Mouse (Mus musculus) hindbrain, postnatal 0 days (tissue): ENCODE results near the gene Olfr143. TPM values are rescaled to one million over a fixed set of nuclear protein-coding genes. Genes with fewer than 3 reads are reported as not detected.

Experiments
- ATAC-seq: fragments of 200-750 bp; cut with Nextera tagmentation; 2 replicates; pipeline ENCODE4 v1.8.0; 2017; ENCODE audit warnings: mild to moderate bottlenecking, moderate TSS enrichment, moderate library complexity
- DNase-seq: peaks from one replicate; pipeline ENCODE4 v3.0.0-alpha.2; 2015; ENCODE audit warnings: low spot score
- H3K27ac ChIP-seq: fragments of 300-500 bp; sonication (generic); 2 replicates; pipeline ENCODE4 v1.5.1; 2014; ENCODE audit warnings: mild to moderate bottlenecking
- H3K27me3 ChIP-seq: fragments of 300-500 bp; sonication (generic); 2 replicates; pipeline ENCODE4 v1.6.1; 2014; ENCODE audit warnings: low read length, mixed read lengths; ENCODE audit not compliant: insufficient read depth
- H3K36me3 ChIP-seq: fragments of 300-500 bp; sonication (generic); 2 replicates; pipeline ENCODE4 v1.6.1; 2014; ENCODE audit warnings: low read length, mixed read lengths; ENCODE audit not compliant: insufficient read depth
- H3K4me1 ChIP-seq: fragments of 300-500 bp; sonication (generic); 2 replicates; pipeline ENCODE4 v1.6.1; 2014; ENCODE audit warnings: antibody characterized with exemption, low read length, mixed read lengths; ENCODE audit not compliant: insufficient read depth
- H3K4me2 ChIP-seq: fragments of 300-500 bp; sonication (generic); 2 replicates; pipeline ENCODE4 v1.6.1; 2014; ENCODE audit warnings: low read depth, mild to moderate bottlenecking, low read length, moderate library complexity, mixed read lengths
- H3K4me3 ChIP-seq: fragments of 300-500 bp; sonication (generic); 2 replicates; pipeline ENCODE4 v1.5.1; 2014; ENCODE audit warnings: low read length
- H3K9ac ChIP-seq: fragments of 300-500 bp; sonication (generic); replicated peaks from 2 replicates; pipeline ENCODE4 v1.6.1; 2014; ENCODE audit warnings: mild to moderate bottlenecking, low read length, moderate library complexity, mixed read lengths
- H3K9me3 ChIP-seq: fragments of 300-500 bp; sonication (generic); 2 replicates; pipeline ENCODE4 v1.6.1; 2016; ENCODE audit warnings: low read length, mixed read lengths
- CTCF ChIP-seq: IDR thresholded peaks from 2 replicates; pipeline ENCODE4 v1.5.1; 2016; ENCODE audit warnings: antibody characterized with exemption, control low read depth, low read depth
- WGBS: fragments of 180-500 bp; shearing (Covaris S2); extraction: QIAGEN DNeasy Blood & Tissue Kit; methylation state at CpG from one replicate; pipeline ENCODE4 v1.1.7; 2014; 5-methylcytosine and 5-hydroxymethylcytosine counted together
- polyA plus RNA-seq: library from polyadenylated mRNA; unstranded; fragments of >200 nt; fragmentation: Nextera tagmentation; extraction: Ambion mirVana; gene quantifications from 2 replicates; pipeline ENCODE4 v1.2.1, GENCODE M21; 2015
- total RNA-seq: library from RNA; depleted of rRNA; stranded (reverse); fragments of >200 nt; gene quantifications from 2 replicates; pipeline ENCODE4 v1.2.3, GENCODE M21; 2014; rRNA removed

Olfr143 gene
- total RNA-seq (not detected in 2 replicates), polyA plus RNA-seq (not detected in 2 replicates)

DNA sequence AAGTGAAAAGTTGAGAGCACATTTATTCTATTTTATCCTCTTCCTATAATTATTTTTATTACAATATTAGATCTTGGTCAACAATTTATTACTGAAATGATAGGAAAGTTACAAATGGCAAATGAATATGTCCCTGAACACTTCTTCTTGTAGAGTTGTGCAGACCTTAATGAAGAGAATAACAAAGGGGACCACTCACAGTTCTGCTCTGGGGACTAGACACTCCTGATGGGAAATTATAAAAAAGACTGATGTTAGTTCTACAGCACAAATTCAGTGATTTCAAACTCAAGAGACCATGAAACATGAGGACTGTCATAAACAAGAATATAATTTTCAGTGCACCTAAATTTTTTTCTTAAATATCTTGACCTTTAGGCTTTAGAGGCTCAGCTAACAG is at the start of gene Olfr143:
Gene Olfr143, plus strand, starts transcription at position 301 of the 400 bp plus-strand sequence.
- no peaks in the 10 kb centered on the region for H3K27me3 ChIP-seq
- no peaks in the 10 kb centered on the region for H3K36me3 ChIP-seq
- ATAC-seq (no peak), DNase-seq (no peak)
- H3K4me3 ChIP-seq, result no peak within 1 kb of the TSS
- no peaks in the 10 kb centered on the region for H3K4me1 ChIP-seq
- no peak within 1 kb of the TSS for H3K4me2 ChIP-seq
- TF ChIP-seq CTCF, result no peak
- H3K9ac ChIP-seq, result no peak within 1 kb of the TSS
- H3K9me3 ChIP-seq, result no peaks in the 10 kb centered on the region
- no peak within 1 kb of the TSS for H3K27ac ChIP-seq

DNA sequence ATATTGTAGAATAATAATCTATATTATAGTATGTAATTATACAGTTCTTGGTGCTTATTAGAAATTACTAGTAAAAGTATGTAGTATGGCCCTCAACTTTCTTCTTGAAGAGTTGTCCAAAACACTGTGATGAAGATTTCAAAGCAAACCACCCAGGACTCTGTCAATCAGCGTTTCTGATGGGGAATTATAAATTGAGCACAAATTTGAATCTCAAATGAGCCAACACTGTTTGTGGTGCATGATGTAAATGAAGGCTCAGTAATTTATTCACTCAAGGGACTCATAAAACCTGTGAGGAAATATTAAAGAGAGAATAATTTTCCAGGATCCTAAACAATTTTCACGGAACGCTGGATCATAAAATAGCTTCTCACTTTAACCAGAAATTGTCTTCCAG is 44.5 kb upstream of the Olfr143 start, which contains the start of gene Olfr893:
Gene Olfr893, plus strand, starts transcription at position 301 of the 400 bp plus-strand sequence.
- Histone ChIP-seq H3K9ac (no peak within 1 kb of the TSS), H3K4me3 (no peak within 1 kb of the TSS), H3K27me3 (no peaks in the 10 kb centered on the region), H3K4me2 (no peak within 1 kb of the TSS), H3K4me1 (no peaks in the 10 kb centered on the region), H3K9me3 (no peaks in the 10 kb centered on the region), H3K36me3 (no peaks in the 10 kb centered on the region), H3K27ac (no peak within 1 kb of the TSS)
- ATAC-seq, result no peak
- DNase-seq, result no peak
- 72% methylated on average over 3 of the region's 3 CpGs for WGBS
- TF ChIP-seq CTCF, result no peak

GRCm38 (mm10) chr9:38217755-38218154 is 34.8 kb upstream of the Olfr143 start, which contains the start of gene Olfr894:
TSS of gene Olfr894 (plus strand) at chr9:38218055.
- no peaks in the 10 kb centered on the region for H3K36me3 ChIP-seq
- H3K4me1 ChIP-seq, result no peaks in the 10 kb centered on the region
- H3K9me3 ChIP-seq, result no peaks in the 10 kb centered on the region
- H3K9ac ChIP-seq, result no peak within 1 kb of the TSS
- TF ChIP-seq CTCF, result no peak
- no peak for ATAC-seq
- no peak within 1 kb of the TSS for H3K4me2 ChIP-seq
- H3K27me3 ChIP-seq, result no peaks in the 10 kb centered on the region
- no peak within 1 kb of the TSS for H3K4me3 ChIP-seq
- no peak within 1 kb of the TSS for H3K27ac ChIP-seq
- no peak for DNase-seq

DNA sequence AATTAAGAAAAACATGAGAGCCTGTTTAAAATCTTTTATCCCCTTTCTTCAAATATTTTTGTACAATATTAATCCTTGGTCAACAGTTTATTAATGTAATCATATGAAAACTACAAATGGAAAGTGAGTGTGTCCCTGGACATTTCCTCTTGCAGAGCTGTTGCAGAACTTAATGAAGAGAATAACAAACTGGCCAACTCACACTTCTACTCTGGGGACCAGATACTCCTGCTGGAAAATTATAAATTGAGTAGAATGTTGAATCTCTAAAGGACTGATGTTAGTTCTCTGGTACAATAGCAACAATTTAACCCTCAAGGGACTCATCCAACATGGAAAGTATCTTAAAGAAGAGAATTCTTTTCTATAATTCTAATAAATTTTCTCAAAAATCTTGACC is 15.0 kb downstream of the Olfr143 start, which contains the start of gene Olfr895:
Gene Olfr895, plus strand, starts transcription at position 301 of the 400 bp plus-strand sequence.
- no peak for DNase-seq
- no peaks in the 10 kb centered on the region for H3K9me3 ChIP-seq
- no peaks in the 10 kb centered on the region for H3K27me3 ChIP-seq
- no peaks in the 10 kb centered on the region for H3K4me1 ChIP-seq
- ATAC-seq, result no peak
- no peak within 1 kb of the TSS for H3K27ac ChIP-seq
- TF ChIP-seq CTCF, result no peak
- no peak within 1 kb of the TSS for H3K4me2 ChIP-seq
- H3K9ac ChIP-seq, result no peak within 1 kb of the TSS
- no peaks in the 10 kb centered on the region for H3K36me3 ChIP-seq
- H3K4me3 ChIP-seq, result no peak within 1 kb of the TSS

DNA sequence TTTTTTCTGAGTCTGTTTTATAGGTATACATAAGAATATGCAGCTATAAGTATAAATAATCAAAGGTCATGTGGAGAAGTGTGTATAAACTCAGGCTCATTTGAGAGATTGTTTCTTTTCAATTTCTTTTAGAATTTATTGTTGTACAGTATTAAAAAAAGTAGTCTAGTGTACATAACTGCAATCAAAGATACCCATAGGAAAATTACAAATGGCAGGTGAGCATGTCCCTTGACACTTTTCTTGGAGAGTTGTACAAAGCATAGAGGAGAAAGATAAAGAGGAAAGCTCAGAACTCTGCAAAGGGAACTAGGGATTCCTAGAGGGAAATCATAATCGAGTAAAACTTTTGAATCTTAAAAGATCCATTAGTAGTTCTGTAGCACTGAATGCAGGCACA is 38.2 kb downstream of the Olfr143 start, which contains the start of gene Olfr896-ps1:
Gene Olfr896-ps1, plus strand, starts transcription at position 301 of the 400 bp plus-strand sequence.
- WGBS, result 86% methylated on average over 1 of the region's 1 CpGs
- no peak for ATAC-seq

More for the DNA sequence above, 38.2 kb downstream of the Olfr143 start, which contains the start of gene Olfr896-ps1:
- H3K27ac ChIP-seq, result no peak within 1 kb of the TSS
- no peaks in the 10 kb centered on the region for H3K36me3 ChIP-seq
- H3K4me3 ChIP-seq, result no peak within 1 kb of the TSS
- no peak within 1 kb of the TSS for H3K9ac ChIP-seq
- no peaks in the 10 kb centered on the region for H3K9me3 ChIP-seq
- no peaks in the 10 kb centered on the region for H3K27me3 ChIP-seq
- no peak for DNase-seq
- TF ChIP-seq CTCF, result no peak
- no peaks in the 10 kb centered on the region for H3K4me1 ChIP-seq
- no peak within 1 kb of the TSS for H3K4me2 ChIP-seq

Other genes with a start within 250 kb of the Olfr143 start
- not detected in 2 replicates for gene Olfr883, start 227.0 kb upstream of the Olfr143 start, total RNA-seq
- gene Olfr883, start 227.0 kb upstream of the Olfr143 start, polyA plus RNA-seq, result not detected in 2 replicates
- gene Olfr884, start 206.2 kb upstream of the Olfr143 start, total RNA-seq, result not detected in 2 replicates
- gene Olfr884, start 206.2 kb upstream of the Olfr143 start, polyA plus RNA-seq, result not detected in 2 replicates
- not detected in 2 replicates for gene Olfr885, start 191.5 kb upstream of the Olfr143 start, total RNA-seq
- gene Olfr885, start 191.5 kb upstream of the Olfr143 start, polyA plus RNA-seq, result not detected in 2 replicates
- not detected in 2 replicates for gene Olfr887, start 168.7 kb upstream of the Olfr143 start, total RNA-seq
- gene Olfr887, start 168.7 kb upstream of the Olfr143 start, polyA plus RNA-seq, result not detected in 2 replicates
- gene Olfr888, start 144.6 kb upstream of the Olfr143 start, total RNA-seq, result not detected in 2 replicates
- gene Olfr888, start 144.6 kb upstream of the Olfr143 start, polyA plus RNA-seq, result not detected in 2 replicates
- gene Olfr889, start 137.6 kb upstream of the Olfr143 start, total RNA-seq, result not detected in 2 replicates
- gene Olfr889, start 137.6 kb upstream of the Olfr143 start, polyA plus RNA-seq, result 0.13 and 0.14 TPM in 2 replicates
- gene Olfr890, start 110.3 kb upstream of the Olfr143 start, total RNA-seq, result not detected in 2 replicates
- not detected in 2 replicates for gene Olfr890, start 110.3 kb upstream of the Olfr143 start, polyA plus RNA-seq
- not detected in 2 replicates for gene Olfr891, start 72.0 kb upstream of the Olfr143 start, total RNA-seq
- not detected in 2 replicates for gene Olfr891, start 72.0 kb upstream of the Olfr143 start, polyA plus RNA-seq
- gene Olfr893, start 44.4 kb upstream of the Olfr143 start, total RNA-seq, result not detected in 2 replicates
- gene Olfr893, start 44.4 kb upstream of the Olfr143 start, polyA plus RNA-seq, result not detected in 2 replicates
- not detected in 2 replicates for gene Olfr894, start 34.7 kb upstream of the Olfr143 start, total RNA-seq
- gene Olfr894, start 34.7 kb upstream of the Olfr143 start, polyA plus RNA-seq, result not detected in 2 replicates
- not detected in 2 replicates for gene Olfr895, start 15.1 kb downstream of the Olfr143 start, total RNA-seq
- not detected in 2 replicates for gene Olfr895, start 15.1 kb downstream of the Olfr143 start, polyA plus RNA-seq
- not detected in 2 replicates for gene Olfr896-ps1, start 38.3 kb downstream of the Olfr143 start, total RNA-seq
- gene Olfr896-ps1, start 38.3 kb downstream of the Olfr143 start, polyA plus RNA-seq, result not detected in 2 replicates
- gene Olfr25, start 76.3 kb downstream of the Olfr143 start, total RNA-seq, result not detected in 2 replicates
- gene Olfr25, start 76.3 kb downstream of the Olfr143 start, polyA plus RNA-seq, result not detected in 2 replicates
- gene Olfr898, start 95.6 kb downstream of the Olfr143 start, total RNA-seq, result not detected in 2 replicates
- gene Olfr898, start 95.6 kb downstream of the Olfr143 start, polyA plus RNA-seq, result not detected in 2 replicates
- not detected in 2 replicates for gene Olfr250, start 114.1 kb downstream of the Olfr143 start, total RNA-seq
- gene Olfr250, start 114.1 kb downstream of the Olfr143 start, polyA plus RNA-seq, result not detected in 2 replicates
- not detected in 2 replicates for gene Olfr251, start 124.3 kb downstream of the Olfr143 start, total RNA-seq
- gene Olfr251, start 124.3 kb downstream of the Olfr143 start, polyA plus RNA-seq, result not detected in 2 replicates
- not detected in 2 replicates for gene Olfr147, start 148.9 kb downstream of the Olfr143 start, total RNA-seq
- not detected in 2 replicates for gene Olfr147, start 148.9 kb downstream of the Olfr143 start, polyA plus RNA-seq
- gene Olfr901, start 176.7 kb downstream of the Olfr143 start, total RNA-seq, result not detected in 2 replicates
- gene Olfr901, start 176.7 kb downstream of the Olfr143 start, polyA plus RNA-seq, result not detected in 2 replicates
- gene Olfr902, start 194.9 kb downstream of the Olfr143 start, total RNA-seq, result not detected in 2 replicates
- not detected in 2 replicates for gene Olfr902, start 194.9 kb downstream of the Olfr143 start, polyA plus RNA-seq
- gene Olfr904, start 210.4 kb downstream of the Olfr143 start, total RNA-seq, result not detected in 2 replicates
- gene Olfr904, start 210.4 kb downstream of the Olfr143 start, polyA plus RNA-seq, result not detected in 2 replicates
- gene Olfr905, start 218.3 kb downstream of the Olfr143 start, total RNA-seq, result not detected in 2 replicates
- not detected in 2 replicates for gene Olfr905, start 218.3 kb downstream of the Olfr143 start, polyA plus RNA-seq
- not detected in 2 replicates for gene Olfr906, start 234.3 kb downstream of the Olfr143 start, total RNA-seq
- gene Olfr906, start 234.3 kb downstream of the Olfr143 start, polyA plus RNA-seq, result not detected in 2 replicates
- gene Olfr907, start 243.0 kb downstream of the Olfr143 start, total RNA-seq, result not detected in 2 replicates
- gene Olfr907, start 243.0 kb downstream of the Olfr143 start, polyA plus RNA-seq, result not detected in 2 replicates